Mouse (Mus musculus) layer of hippocampus, postnatal 14 days (tissue): ENCODE data around the gene Wrap53. TPM values are rescaled to one million over a fixed set of nuclear protein-coding genes. Genes with fewer than 3 reads are reported as not detected.
"Not testable (repeated sequence)": the region's sequence is repeated elsewhere in the genome, so short reads cannot be mapped to it uniquely, and the experiment has no call there.

ENCODE experiments used
- DNase-seq, 2 experiments: peaks; one replicate each; pipeline ENCODE4 v3.0.0; 2021 to 2022; ENCODE audit warnings: low spot score in 2 of 2, mixed read lengths in 1 of 2
- total RNA-seq, 2 experiments: library from RNA; stranded (reverse); gene quantifications; 2 replicates each; pipeline ENCODE4 v1.2.3; 2021

Gene Wrap53
- total RNA-seq, 2 experiments from 2014 or later = 8.6 to 9.5 TPM

DNA sequence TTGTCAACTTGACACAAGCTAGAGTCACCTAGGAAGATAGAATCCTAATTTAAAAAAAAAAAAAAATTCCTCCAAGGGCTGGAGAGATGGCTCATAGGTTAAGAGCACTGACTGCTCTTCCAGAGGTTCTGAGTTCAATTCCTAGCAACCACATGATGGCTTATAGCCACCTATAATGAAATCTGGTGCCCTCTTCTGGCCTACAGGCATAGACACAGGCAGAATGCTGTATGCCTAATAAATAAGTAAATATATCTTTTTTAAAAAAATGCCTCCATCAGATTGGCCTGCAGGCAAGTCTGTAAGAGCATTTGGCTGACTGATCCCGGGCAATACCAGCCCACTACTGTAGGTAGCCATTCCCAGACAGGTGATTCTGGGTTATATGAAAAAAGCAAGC lies 45.1 kb downstream of the Wrap53 start:
- DNase-seq = no peak

DNA sequence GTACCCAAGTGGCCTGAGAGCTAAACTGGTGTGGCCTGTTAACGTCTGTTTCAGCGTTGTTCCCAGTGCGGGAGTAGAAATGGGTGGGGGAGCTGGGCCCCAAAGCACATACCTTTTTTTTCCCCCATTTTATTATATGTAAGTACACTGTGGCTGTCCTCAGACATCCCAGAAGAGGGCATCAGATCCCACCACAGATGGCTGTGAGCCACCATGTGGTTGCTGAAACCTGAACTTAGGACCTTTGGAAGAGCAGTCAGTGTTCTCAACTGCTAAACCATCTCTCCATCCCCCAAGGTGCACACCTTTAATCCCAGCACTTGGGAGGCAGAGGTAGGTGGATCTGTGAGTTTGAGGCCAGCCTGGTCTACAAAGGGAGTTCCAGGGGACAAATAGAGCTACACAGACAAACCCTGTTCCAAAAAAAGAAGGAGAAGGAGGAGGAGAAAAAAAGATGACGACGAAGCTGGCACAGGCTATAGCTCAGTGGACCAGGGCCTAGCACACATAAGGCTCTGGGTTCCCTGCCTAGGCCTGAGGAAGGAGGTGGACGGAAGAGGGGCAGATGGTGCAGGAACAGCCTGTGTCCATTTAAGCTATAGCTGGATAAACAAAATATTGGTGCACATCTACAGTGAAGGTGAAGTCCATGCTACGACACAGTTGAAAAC lies 47.4 kb downstream of the Wrap53 start:
- DNase-seq = no peak

GRCm38 (mm10) chr11:69530755-69531154 lies 49.3 kb downstream of the Wrap53 start:
- DNase-seq = not testable (repeated sequence)

- DNase-seq = not testable (repeated sequence)
Observed at GRCm38 (mm10) chr11:69530281-69530680, 49.8 kb downstream of the Wrap53 start.

DNA sequence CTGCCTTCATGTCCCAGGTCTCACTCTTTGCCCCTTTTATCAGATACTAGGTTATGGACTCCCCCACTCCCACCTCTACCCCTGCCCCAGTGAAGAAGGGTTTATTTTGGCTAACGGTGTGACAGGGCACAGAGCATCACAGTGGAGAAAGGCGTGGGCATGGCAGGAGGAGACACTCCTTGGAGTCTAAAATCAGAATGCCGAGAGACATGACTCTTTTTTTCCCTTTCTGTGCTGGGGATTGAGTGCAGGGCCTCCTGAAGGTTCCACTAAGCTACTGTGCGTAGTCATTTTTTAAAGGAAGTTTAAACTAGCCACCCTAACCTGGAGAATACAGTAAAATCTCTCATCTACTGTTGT lies 52.0 kb downstream of the Wrap53 start:
- no peak for DNase-seq

- peak in 1 of 2 experiments; percentile 44 for DNase-seq
Observed at GRCm38 (mm10) chr11:69527098-69528030, 52.7 kb downstream of the Wrap53 start.

- no peak for DNase-seq
Observed at GRCm38 (mm10) chr11:69526631-69527030, 53.4 kb downstream of the Wrap53 start.

DNA sequence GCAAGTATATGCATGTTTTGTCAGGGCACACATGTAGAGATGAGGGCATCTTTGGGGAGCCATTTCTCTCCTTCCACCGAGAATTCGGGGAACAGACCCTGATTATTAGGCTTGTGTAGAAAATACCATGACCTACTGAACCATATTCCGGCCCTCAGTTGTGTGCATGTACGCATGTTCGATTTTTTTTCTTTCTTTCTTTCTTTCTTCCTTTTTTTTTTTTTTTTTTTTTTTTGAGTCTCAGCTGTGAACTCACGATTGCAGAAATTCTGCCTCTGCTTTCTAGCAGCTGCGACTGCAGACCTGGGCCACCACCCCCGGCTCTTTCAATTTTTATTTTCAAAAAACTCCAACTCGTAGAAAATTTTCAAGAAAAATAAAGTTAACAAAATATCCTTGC lies 54.4 kb downstream of the Wrap53 start:
- no peak for DNase-seq

DNA sequence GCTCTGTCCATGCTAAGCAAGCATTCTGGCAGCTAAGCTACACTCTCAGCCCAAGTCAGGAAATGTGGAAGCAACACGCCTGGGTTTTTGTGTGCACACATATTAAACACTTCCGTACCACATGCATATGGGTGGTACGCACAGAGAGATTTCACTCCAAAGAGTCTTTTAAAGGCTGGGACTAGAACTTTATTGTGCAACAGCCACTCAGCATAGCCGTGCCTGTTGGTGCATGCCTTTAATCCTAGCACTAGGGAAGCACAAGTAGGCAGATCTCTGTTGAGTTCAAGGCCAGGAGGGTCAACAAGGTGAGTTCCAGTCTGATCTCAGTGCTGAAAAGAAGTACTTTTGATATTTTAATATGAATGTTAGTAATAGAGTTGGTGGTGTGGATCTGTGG lies 56.4 kb downstream of the Wrap53 start:
- no peak for DNase-seq

DNA sequence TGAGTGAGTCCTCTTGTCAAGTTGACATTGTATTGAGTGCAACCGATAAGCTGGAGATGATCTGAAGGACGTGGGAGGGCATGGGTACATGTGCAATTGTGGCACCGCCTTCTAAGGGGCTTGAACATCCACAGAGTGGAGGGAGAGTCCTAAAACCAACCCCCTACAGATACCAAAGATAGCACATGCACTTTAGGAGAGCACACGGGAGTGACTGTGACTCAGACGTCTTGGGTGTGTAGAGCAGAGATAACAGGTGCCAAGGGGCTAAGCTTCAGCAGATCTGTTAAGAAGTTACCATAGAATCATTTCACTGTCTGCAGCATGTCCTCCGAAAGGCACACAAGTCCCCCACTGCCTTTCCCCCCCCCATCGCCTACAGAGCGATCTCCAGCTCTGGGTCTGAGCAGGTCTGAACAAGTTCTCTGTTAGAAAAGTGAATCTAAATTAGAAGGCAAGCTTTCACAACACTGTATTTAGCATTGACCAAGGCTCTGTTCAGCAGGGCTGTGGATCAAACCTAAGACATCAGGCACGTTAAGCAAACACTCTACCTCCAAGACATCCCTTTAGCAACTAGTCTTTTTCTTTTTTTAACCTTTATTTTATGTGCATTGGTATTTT lies 58.4 kb downstream of the Wrap53 start:
- no peak for DNase-seq

- DNase-seq = no peak
Observed at GRCm38 (mm10) chr11:69519976-69520375, 60.1 kb downstream of the Wrap53 start.

GRCm38 (mm10) chr11:69516661-69517060 lies 63.4 kb downstream of the Wrap53 start:
- no peak for DNase-seq

DNA sequence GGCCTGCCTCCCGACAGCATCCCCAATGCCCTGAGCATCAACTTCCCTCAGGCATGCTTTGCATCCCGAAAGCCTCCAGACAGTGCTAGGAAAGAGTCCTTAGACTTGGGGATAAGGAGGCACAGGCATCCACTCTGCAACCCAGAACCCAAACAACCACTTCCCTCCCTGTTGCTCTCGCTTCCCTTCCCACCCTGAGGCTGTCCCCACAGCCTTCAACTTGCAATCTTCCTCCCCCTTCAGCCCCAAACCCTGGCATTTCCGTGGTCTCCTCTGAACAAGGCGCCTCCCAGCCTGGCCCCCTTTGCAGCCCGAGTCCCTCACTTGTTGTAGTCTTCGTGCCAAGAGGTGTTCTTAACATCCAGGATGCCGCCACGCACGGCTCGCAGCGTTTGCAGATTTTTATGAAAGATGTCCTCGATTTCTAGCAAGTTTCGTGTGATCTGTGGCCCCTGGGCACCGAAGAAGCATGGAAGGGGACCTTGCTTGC lies 63.9 kb downstream of the Wrap53 start:
- DNase-seq = no peak

DNA sequence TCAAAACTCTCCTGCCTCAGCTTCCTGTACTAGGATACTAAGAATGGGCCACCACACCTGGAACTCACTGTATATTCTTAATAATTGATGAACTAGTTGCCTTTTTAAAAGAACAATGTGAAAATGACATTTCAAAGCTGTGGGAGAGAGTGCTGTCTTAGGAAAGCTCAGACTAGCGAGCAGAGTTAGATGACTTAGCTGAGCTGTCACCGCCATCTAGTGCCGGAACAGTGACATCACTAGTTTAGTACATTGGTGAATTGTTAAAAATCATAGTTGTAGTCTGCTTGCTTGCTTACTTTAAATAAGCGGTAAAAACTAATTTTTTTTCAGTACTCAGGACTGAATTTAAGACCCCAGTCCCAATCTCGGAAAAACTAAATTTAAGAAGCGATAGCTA lies 66.2 kb downstream of the Wrap53 start:
- peak; percentile 52 to 76 for DNase-seq

Other genes starting within 250 kb of the Wrap53 start
- 10 to 100 TPM; 71.7 to 76.9 TPM for gene Rnf227, start 239.8 kb downstream of the Wrap53 start, total RNA-seq
- gene Chd3, start 210.8 kb downstream of the Wrap53 start, total RNA-seq = 100 to 1,000 TPM; 519 to 534 TPM
- 100 to 1,000 TPM in 1 of 2 experiments, 10 to 100 TPM in 1; 99.3 to 111 TPM for gene Naa38, start 184.8 kb downstream of the Wrap53 start, total RNA-seq
- gene Cyb5d1, start 184.6 kb downstream of the Wrap53 start, total RNA-seq = 10 to 100 TPM; 36.0 to 39.7 TPM
- gene Tmem88, start 182.0 kb downstream of the Wrap53 start, total RNA-seq = 1 to 10 TPM; 2.1 to 2.3 TPM
- 10 to 100 TPM; 41.7 to 42.8 TPM for gene Kdm6b, start 166.6 kb downstream of the Wrap53 start, total RNA-seq
- 1 to 10 TPM; 5.8 to 6.3 TPM for gene Dnah2, start 31.1 kb downstream of the Wrap53 start, total RNA-seq
- 100 to 1,000 TPM; 144 to 156 TPM for gene Efnb3, start 20.1 kb downstream of the Wrap53 start, total RNA-seq
- gene Trp53, start 104 bp upstream of the Wrap53 start, total RNA-seq = 10 to 100 TPM; 27.3 to 29.6 TPM
- gene Atp1b2, start 25.7 kb upstream of the Wrap53 start, total RNA-seq = 100 to 1,000 TPM; 513 to 551 TPM
- gene Shbg, start 37.6 kb upstream of the Wrap53 start, total RNA-seq = not detected
- gene Sat2, start 41.8 kb upstream of the Wrap53 start, total RNA-seq = 10 to 100 TPM; 16.1 to 19.8 TPM
- gene Fxr2, start 52.7 kb upstream of the Wrap53 start, total RNA-seq = 100 to 1,000 TPM; 105 to 106 TPM
- under 1 TPM in 1 of 2 experiments, not detected in 1; 0.48 TPM for gene Sox15, start 75.1 kb upstream of the Wrap53 start, total RNA-seq
- 10 to 100 TPM; 73.3 to 82.4 TPM for gene Mpdu1, start 82.4 kb upstream of the Wrap53 start, total RNA-seq
- gene Cd68, start 85.9 kb upstream of the Wrap53 start, total RNA-seq = 10 to 100 TPM; 13.1 to 18.5 TPM
- 100 to 1,000 TPM; 409 to 418 TPM for gene Eif4a1, start 92.2 kb upstream of the Wrap53 start, total RNA-seq
- gene Senp3, start 101.8 kb upstream of the Wrap53 start, total RNA-seq = 10 to 100 TPM; 84.3 to 88.5 TPM
- 1 to 10 TPM in 1 of 2 experiments, under 1 TPM in 1; 0.88 to 1.1 TPM for gene Tnfsf13, start 105.5 kb upstream of the Wrap53 start, total RNA-seq
- gene Tnfsf12, start 115.6 kb upstream of the Wrap53 start, total RNA-seq = 1 to 10 TPM; 5.8 to 6.5 TPM
- gene Tnfsfm13, start 115.8 kb upstream of the Wrap53 start, total RNA-seq = 1 to 10 TPM in 1 of 2 experiments, under 1 TPM in 1; 0.45 to 1.0 TPM
- gene Polr2a, start 178.4 kb upstream of the Wrap53 start, total RNA-seq = 10 to 100 TPM; 62.8 to 68.5 TPM
- under 1 TPM in 1 of 2 experiments, not detected in 1; 0.21 TPM for gene Slc35g3, start 181.7 kb upstream of the Wrap53 start, total RNA-seq
- gene Zbtb4, start 185.7 kb upstream of the Wrap53 start, total RNA-seq = 10 to 100 TPM; 82.0 to 83.5 TPM
- gene Chrnb1, start 215.7 kb upstream of the Wrap53 start, total RNA-seq = 1 to 10 TPM; 1.0 to 1.1 TPM
- gene Fgf11, start 221.6 kb upstream of the Wrap53 start, total RNA-seq = 10 to 100 TPM; 22.8 to 23.7 TPM
- not detected for gene Tmem102, start 225.4 kb upstream of the Wrap53 start, total RNA-seq
- not detected for gene Gm39566, start 235.0 kb upstream of the Wrap53 start, total RNA-seq
- gene Spem2, start 238.2 kb upstream of the Wrap53 start, total RNA-seq = not detected
- gene Spem1, start 241.9 kb upstream of the Wrap53 start, total RNA-seq = under 1 TPM; 0.50 to 0.74 TPM